Mouse (Mus musculus) CH12.LX (cell line): Measurements from ENCODE around the gene Prrt3. TPM values are rescaled to one million over a fixed set of nuclear protein-coding genes. Genes with fewer than 3 reads are reported as not detected.

ENCODE experiments used
- DNase-seq: peaks from one replicate; pipeline ENCODE4 v3.0.0-alpha.2; 2013; ENCODE audit errors: extremely low read depth
- H3K27ac ChIP-seq: 2 replicates; pipeline ENCODE4 v1.5.1; 2012; ENCODE audit warnings: low read depth, mild to moderate bottlenecking, control low read depth, moderate library complexity; ENCODE audit not compliant: insufficient read depth
- H3K27me3 ChIP-seq: replicated peaks from 2 replicates; pipeline ENCODE3; 2012; ENCODE audit warnings: inconsistent platforms
- H3K36me3 ChIP-seq, 2 experiments: replicated peaks in 1 of 2; 2 replicates each; pipeline versions ENCODE3 to v1.6.1; 2012; ENCODE audit warnings: inconsistent platforms in 1 of 2, low read length in 1 of 2, mild to moderate bottlenecking in 1 of 2, mixed read lengths in 1 of 2, moderate library complexity in 1 of 2; ENCODE audit not compliant: control insufficient read depth in 1 of 2, insufficient read depth in 1 of 2
- H3K4me1 ChIP-seq, 2 experiments: 2 replicates each; pipeline ENCODE4 v1.6.1; 2012; ENCODE audit warnings: inconsistent platforms in 1 of 2, moderate library complexity in 1 of 2; ENCODE audit not compliant: insufficient read depth in 2 of 2, control insufficient read depth in 1 of 2
- H3K4me2 ChIP-seq: 2 replicates; pipeline ENCODE4 v1.6.1; 2012; ENCODE audit warnings: low read depth, mild to moderate bottlenecking, control low read depth; ENCODE audit not compliant: poor library complexity, insufficient read depth, severe bottlenecking
- H3K4me3 ChIP-seq, 3 experiments: fragments of 150-350 bp in 1 of 3; sonication (generic) in 1 of 3; replicated peaks in 1 of 3; 2 replicates each; pipeline versions ENCODE3 to v1.5.1; 2011 to 2012; ENCODE audit warnings: low read depth in 2 of 3, low read length in 2 of 3, mild to moderate bottlenecking in 2 of 3, moderate library complexity in 2 of 3, control low read depth in 1 of 3, improper control_type of control experiment in 1 of 3, inconsistent platforms in 1 of 3, mixed read lengths in 1 of 3; ENCODE audit not compliant: poor library complexity in 1 of 3
- H3K79me2 ChIP-seq: replicated peaks from 2 replicates; pipeline ENCODE4 v1.6.1; 2012; ENCODE audit warnings: mild to moderate bottlenecking, moderate library complexity; ENCODE audit not compliant: control insufficient read depth, poor library complexity, insufficient read depth, severe bottlenecking; ENCODE audit errors: extremely low read depth
- H3K9ac ChIP-seq: 2 replicates; pipeline ENCODE4 v1.6.1; 2012; ENCODE audit warnings: low read depth, mild to moderate bottlenecking, control low read depth, moderate library complexity; ENCODE audit not compliant: insufficient read depth
- H3K9me3 ChIP-seq: replicated peaks from 2 replicates; pipeline ENCODE3; 2012; ENCODE audit warnings: low read length, inconsistent platforms, mixed read lengths
- CHD1 ChIP-seq: IDR thresholded peaks from 2 replicates; pipeline ENCODE4 v1.6.1; 2012; ENCODE audit warnings: low read depth, low read length, improper control_type of control experiment, inconsistent platforms
- E2F4 ChIP-seq: IDR thresholded peaks from 2 replicates; pipeline ENCODE4 v1.6.1; 2011; ENCODE audit warnings: low read depth, low read length, improper control_type of control experiment; ENCODE audit not compliant: insufficient replicate concordance
- ELF1 ChIP-seq: IDR thresholded peaks from 2 replicates; pipeline ENCODE4 v1.6.1; 2014; ENCODE audit warnings: low read depth, mild to moderate bottlenecking, inconsistent platforms, low read length, improper control_type of control experiment
- EP300 ChIP-seq: IDR thresholded peaks from 2 replicates; pipeline ENCODE4 v1.6.1; 2011; ENCODE audit warnings: low read length, improper control_type of control experiment
- ETS1 ChIP-seq: conservative IDR thresholded peaks from 2 replicates; pipeline ENCODE4 v1.6.1; 2012; ENCODE audit warnings: low read depth, mild to moderate bottlenecking, inconsistent platforms, low read length, improper control_type of control experiment, moderate library complexity
- GABPA ChIP-seq: IDR thresholded peaks from 2 replicates; pipeline ENCODE4 v1.6.1; 2012; ENCODE audit warnings: low read depth, low read length, improper control_type of control experiment, inconsistent platforms; ENCODE audit not compliant: insufficient replicate concordance
- IRF4 ChIP-seq: IDR thresholded peaks from 2 replicates; pipeline ENCODE4 v1.6.1; 2014; ENCODE audit warnings: low read depth, mild to moderate bottlenecking, inconsistent platforms, low read length, improper control_type of control experiment
- JUN ChIP-seq: IDR thresholded peaks from 2 replicates; pipeline ENCODE4 v1.6.1; 2011; ENCODE audit warnings: low read depth, mild to moderate bottlenecking, low read length, improper control_type of control experiment, moderate library complexity; ENCODE audit not compliant: insufficient read depth
- MAX ChIP-seq: IDR thresholded peaks from 2 replicates; pipeline ENCODE4 v1.6.1; 2011; ENCODE audit warnings: low read length, improper control_type of control experiment
- MAZ ChIP-seq: IDR thresholded peaks from 2 replicates; pipeline ENCODE4 v1.6.1; 2012; ENCODE audit warnings: low read depth, mild to moderate bottlenecking, inconsistent platforms, low read length, improper control_type of control experiment, moderate library complexity
- NELFE ChIP-seq: IDR thresholded peaks from 2 replicates; pipeline ENCODE4 v1.6.1; 2011; ENCODE audit warnings: low read depth, low read length, improper control_type of control experiment
- PAX5 ChIP-seq: IDR thresholded peaks from 2 replicates; pipeline ENCODE4 v1.6.1; 2012; ENCODE audit warnings: low read length, inconsistent platforms, mixed read lengths
- POLR2A ChIP-seq: IDR thresholded peaks from 2 replicates; pipeline ENCODE4 v1.6.1; 2011; ENCODE audit warnings: low read depth, mild to moderate bottlenecking, improper control_type of control experiment, low read length
- POLR2AphosphoS2 ChIP-seq: IDR thresholded peaks from 2 replicates; pipeline ENCODE4 v1.6.1; 2011; ENCODE audit warnings: low read depth, low read length, improper control_type of control experiment
- SIN3A ChIP-seq: IDR thresholded peaks from 2 replicates; pipeline ENCODE4 v1.6.1; 2012; ENCODE audit warnings: low read length, improper control_type of control experiment, inconsistent platforms
- UBTF ChIP-seq: IDR thresholded peaks from 2 replicates; pipeline ENCODE4 v1.6.1; 2012; ENCODE audit warnings: low read depth, mild to moderate bottlenecking, inconsistent platforms, low read length, improper control_type of control experiment, moderate library complexity
- USF2 ChIP-seq: conservative IDR thresholded peaks from 2 replicates; pipeline ENCODE4 v1.6.1; 2011; ENCODE audit warnings: low read depth, low read length, improper control_type of control experiment
- ZC3H11A ChIP-seq: IDR thresholded peaks from 2 replicates; pipeline ENCODE4 v1.6.1; 2012; ENCODE audit warnings: low read depth, mild to moderate bottlenecking, inconsistent platforms, low read length, improper control_type of control experiment
- ZMIZ1 ChIP-seq: IDR thresholded peaks from 2 replicates; pipeline ENCODE4 v1.6.1; 2012; ENCODE audit warnings: low read depth, mild to moderate bottlenecking, inconsistent platforms, low read length, improper control_type of control experiment
- ZNF384 ChIP-seq: IDR thresholded peaks from 2 replicates; pipeline ENCODE4 v1.6.1; 2012; ENCODE audit warnings: low read depth, low read length, improper control_type of control experiment, inconsistent platforms
- dilution Hi-C: fragments of 300-500 bp; cut with MboI; formaldehyde crosslinking; loops from 2 replicates; pipeline ENCODE4 v1.14.3; 2020; ENCODE audit warnings: low sequenced_read_pairs; ENCODE audit not compliant: extremely low pct_unique_long_range_greater_than_20kb, extremely low pct_ligation_motif_present
- in situ Hi-C: fragments of 300-500 bp; cut with MboI; formaldehyde crosslinking; loops from 3 replicates; pipeline ENCODE4 v1.14.3; 2019; ENCODE audit warnings: low sequenced_read_pairs, low pct_ligation_motif_present, low pct_unique_long_range_greater_than_20kb, mixed read lengths
- polyA plus RNA-seq: library from polyadenylated mRNA; unstranded; fragments of >175 nt; gene quantifications from 2 replicates; pipeline ENCODE4 v1.2.1, GENCODE M21; 2012; ENCODE audit warnings: low read depth; ENCODE audit not compliant: insufficient read length
- total RNA-seq, 2 experiments: library from RNA; depleted of rRNA; stranded (reverse); fragments of 300-350 nt in 1 of 2; fragments of >200 nt in 1 of 2; gene quantifications; 2 replicates each; pipeline ENCODE4 v1.2.3; 2012 to 2014

The Prrt3 gene
- total and polyA plus RNA-seq, 3 experiments = not detected

DNA sequence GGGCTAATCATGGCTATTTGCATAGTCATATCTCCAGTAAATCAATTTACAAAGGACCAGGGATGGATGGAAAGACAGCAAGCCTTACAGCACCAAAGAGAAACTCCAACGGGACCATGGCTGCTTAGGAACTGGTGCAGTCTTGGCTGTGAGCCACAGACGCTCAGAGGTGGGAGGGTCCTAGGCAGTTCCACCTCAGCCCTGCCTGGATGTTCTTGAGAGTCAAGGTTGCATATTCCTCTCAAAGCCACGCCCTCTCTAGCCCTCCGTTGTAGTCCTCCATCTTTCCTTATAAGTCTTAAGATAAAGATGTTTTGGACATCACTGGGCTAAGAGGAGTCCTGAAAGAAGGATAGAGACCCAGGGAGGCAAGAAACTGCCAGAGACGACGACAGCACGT is 37.7 kb downstream of the Prrt3 start:
- Histone ChIP-seq H3K4me2 (no peak overlapping the region), H3K36me3 (no peaks in the 10 kb centered on the region), H3K4me3 (no peak overlapping the region), H3K27me3 (peaks cover 41% of the 10 kb centered on the region), H3K9me3 (no peaks in the 10 kb centered on the region), H3K79me2 (no peaks in the 10 kb centered on the region), H3K9ac (no peak overlapping the region), H3K4me1 (peaks cover 13 to 19% of the 10 kb centered on the region in 2 experiments; a peak in 3 of 4 replicates), H3K27ac (no peak overlapping the region)
- dilution Hi-C loops = no loop called here
- in situ Hi-C loops = no loop called here
- TF ChIP-seq GABPA = no peak
- no peak for TF ChIP-seq CHD1
- TF ChIP-seq NELFE = no peak
- no peak for TF ChIP-seq JUN
- TF ChIP-seq UBTF = no peak
- no peak for TF ChIP-seq ZC3H11A
- TF ChIP-seq E2F4 = no peak
- no peak for TF ChIP-seq MAZ
- TF ChIP-seq POLR2A = no peak
- TF ChIP-seq ZMIZ1 = no peak
- TF ChIP-seq ZNF384 = no peak
- TF ChIP-seq ETS1 = no peak
- TF ChIP-seq IRF4 = no peak
- TF ChIP-seq ELF1 = no peak
- no peak for TF ChIP-seq SIN3A
- no peak for TF ChIP-seq EP300
- no peak for TF ChIP-seq MAX
- DNase-seq = no peak

GRCm38 (mm10) chr6:113458635-113459034 is 43.1 kb downstream of the Prrt3 start:
- no peak for DNase-seq
- Histone ChIP-seq H3K4me1 (peaks cover 0 to 10% of the 10 kb centered on the region in 2 experiments; a peak in 2 of 4 replicates), H3K4me2 (no peak overlapping the region), H3K9ac (no peak overlapping the region), H3K36me3 (no peaks in the 10 kb centered on the region), H3K9me3 (no peaks in the 10 kb centered on the region), H3K27ac (no peak overlapping the region), H3K4me3 (no peak overlapping the region), H3K27me3 (peaks cover 30% of the 10 kb centered on the region), H3K79me2 (no peaks in the 10 kb centered on the region)
- dilution Hi-C loops = no loop called here
- in situ Hi-C loops = no loop called here
- no peak for TF ChIP-seq UBTF
- no peak for TF ChIP-seq ZNF384
- TF ChIP-seq CHD1 = no peak
- TF ChIP-seq POLR2AphosphoS2 = no peak
- no peak for TF ChIP-seq PAX5
- TF ChIP-seq USF2 = no peak
- TF ChIP-seq GABPA = no peak
- TF ChIP-seq ELF1 = no peak
